Mouse (Mus musculus) testis, adult 2 months (tissue): ENCODE measurements around the gene Rsph6a. TPM values are rescaled to one million over a fixed set of nuclear protein-coding genes. Genes with fewer than 3 reads are reported as not detected.

Experiments used
- H3K27ac ChIP-seq: fragments of 200-500 bp; 2 replicates; pipeline ENCODE4 v1.5.1; 2012; ENCODE audit warnings: low read depth, low read length; ENCODE audit not compliant: control insufficient read depth, insufficient read depth
- H3K27me3 ChIP-seq: fragments of 200-500 bp; 2 replicates; pipeline ENCODE4 v1.6.1; 2012; ENCODE audit warnings: mild to moderate bottlenecking, low read length, moderate library complexity; ENCODE audit not compliant: control insufficient read depth, insufficient read depth
- H3K36me3 ChIP-seq: fragments of 200-500 bp; 2 replicates; pipeline ENCODE4 v1.6.1; 2012; ENCODE audit warnings: mild to moderate bottlenecking, low read length; ENCODE audit not compliant: control insufficient read depth, insufficient read depth
- H3K4me1 ChIP-seq: fragments of 200-500 bp; 2 replicates; pipeline ENCODE4 v1.6.1; 2012; ENCODE audit warnings: low read length; ENCODE audit not compliant: control insufficient read depth, insufficient read depth
- H3K4me3 ChIP-seq: fragments of 200-500 bp; 2 replicates; pipeline ENCODE4 v1.5.1; 2012; ENCODE audit warnings: low read depth, mild to moderate bottlenecking, low read length, moderate library complexity, mixed read lengths; ENCODE audit not compliant: control insufficient read depth
- CTCF ChIP-seq: fragments of 200-500 bp; IDR thresholded peaks from 2 replicates; pipeline ENCODE4 v1.5.1; 2012; ENCODE audit warnings: low read depth, mild to moderate bottlenecking, inconsistent platforms, low read length, moderate library complexity; ENCODE audit not compliant: control insufficient read depth, insufficient read depth, insufficient replicate concordance
- POLR2A ChIP-seq: fragments of 200-500 bp; IDR thresholded peaks from 2 replicates; pipeline ENCODE4 v1.6.1; 2012; ENCODE audit warnings: low read depth, mild to moderate bottlenecking, inconsistent platforms, low read length, moderate library complexity; ENCODE audit not compliant: control insufficient read depth
- polyA plus RNA-seq: library from polyadenylated mRNA; depleted of rRNA; stranded (reverse); fragments of >200 nt; gene quantifications from 2 replicates; pipeline ENCODE4 v1.2.3, GENCODE M21; 2012

Gene Rsph6a
- polyA plus RNA-seq, 1 experiment, result 226 TPM

GRCm38 (mm10) chr7:19024096-19024506 is 30.4 kb upstream of the Rsph6a start, which contains the start of gene Sympk:
Gene Sympk, plus strand, starts transcription at chr7:19024377.
- peak within 1 kb of the TSS; percentile 78 for H3K27ac ChIP-seq

GRCm38 (mm10) chr7:19024581-19025255 is 29.8 kb upstream of the Rsph6a start:
- H3K27ac ChIP-seq, result peak overlapping the region; percentile 78
- H3K4me1 ChIP-seq, result peaks cover 18% of the 10 kb centered on the region
- TF ChIP-seq CTCF (no peak), POLR2A (0 out of 2 replicates have a peak, but pooled peaks have one; percentile 15)
- H3K27me3 ChIP-seq, result no peaks in the 10 kb centered on the region
- no peaks in the 10 kb centered on the region for H3K36me3 ChIP-seq
- peak overlapping the region; percentile 94 for H3K4me3 ChIP-seq

More at GRCm38 (mm10) chr7:19024096-19024506, 30.4 kb upstream of the Rsph6a start, which contains the start of gene Sympk:
- H3K36me3 ChIP-seq, result no peaks in the 10 kb centered on the region
- peaks cover 18% of the 10 kb centered on the region for H3K4me1 ChIP-seq
- no peak for TF ChIP-seq CTCF
- peak; percentile 54; the same call in 1 of the 2 replicates for TF ChIP-seq POLR2A
- H3K4me3 ChIP-seq, result peak within 1 kb of the TSS; percentile 94
- H3K27me3 ChIP-seq, result no peaks in the 10 kb centered on the region

- no peak overlapping the region for H3K27ac ChIP-seq
- no peak for TF ChIP-seq POLR2A
- no peak for TF ChIP-seq CTCF
- H3K36me3 ChIP-seq, result no peaks in the 10 kb centered on the region; the same call in 1 of the 2 replicates
- no peak overlapping the region for H3K4me3 ChIP-seq
- peaks cover 11% of the 10 kb centered on the region for H3K4me1 ChIP-seq
- no peaks in the 10 kb centered on the region for H3K27me3 ChIP-seq
These were observed 26.4 kb upstream of the Rsph6a start for GRCm38 (mm10) chr7:19028067-19028466.

GRCm38 (mm10) chr7:19029084-19029653 is 25.3 kb upstream of the Rsph6a start:
- peak; percentile 57; the same call in 1 of the 2 replicates for TF ChIP-seq CTCF
- TF ChIP-seq POLR2A, result no peak
- no peak overlapping the region for H3K27ac ChIP-seq
- no peaks in the 10 kb centered on the region; the same call in 1 of the 2 replicates for H3K36me3 ChIP-seq

GRCm38 (mm10) chr7:19031641-19032040 is 22.8 kb upstream of the Rsph6a start:
- Histone ChIP-seq H3K4me1 (no peaks in the 10 kb centered on the region), H3K27me3 (no peaks in the 10 kb centered on the region), H3K36me3 (no peaks in the 10 kb centered on the region; the same call in 1 of the 2 replicates), H3K27ac (no peak overlapping the region), H3K4me3 (no peak overlapping the region)
- no peak for TF ChIP-seq POLR2A
- TF ChIP-seq CTCF, result no peak

More at GRCm38 (mm10) chr7:19029084-19029653, 25.3 kb upstream of the Rsph6a start:
- Histone ChIP-seq H3K27me3 (no peaks in the 10 kb centered on the region), H3K4me1 (peaks cover 5% of the 10 kb centered on the region), H3K4me3 (no peak overlapping the region)

- H3K4me1 ChIP-seq, result no peaks in the 10 kb centered on the region
- H3K27ac ChIP-seq, result no peak overlapping the region
- TF ChIP-seq POLR2A (no peak), CTCF (no peak)
- no peaks in the 10 kb centered on the region; the same call in none of the 2 replicates for H3K36me3 ChIP-seq
- no peaks in the 10 kb centered on the region for H3K27me3 ChIP-seq
- no peak overlapping the region for H3K4me3 ChIP-seq
These were observed 9.9 kb upstream of the Rsph6a start for GRCm38 (mm10) chr7:19044616-19045015.
